In genomic region chr5:68252671-68253070, GRCm38 (mm10) we compare ENCODE assay signal across 8 mouse cellular contexts.
A peak's percentile ranks its signal among the peaks of the same experiment; 100 is the strongest.
DNase-seq lines count a peak whose midpoint lies in the region; ATAC-seq and TF ChIP-seq lines count a peak whose summit lies in the region.

No protein-coding gene starts in this region.

- no peak for TF ChIP-seq POLR2A in spleen, adult 2 months (IDR thresholded peaks at IDR 0.05; ENCODE audit: low read depth, low read length)

- intact Hi-C loops in left cerebral cortex, postnatal 25 days (cut with DNase I) = loop anchor here (2.0 kb wide), 2 partner anchors 1088 to 1268 kb away; partner anchors contain the start of gene Kctd8

- peak; percentile 23; the same call in 1 of the 2 replicates for TF ChIP-seq CTCF in spleen, adult 2 months (IDR thresholded peaks at IDR 0.05; ENCODE audit: extremely low read depth, insufficient read depth, insufficient read length, insufficient replicate concordance)

- WGBS in spleen, adult 2 months = 20% methylated on average over 8 of the region's 8 CpGs
- 12% methylated on average over 8 of the region's 8 CpGs for WGBS in forebrain, embryonic 16.5 days

- no peaks in the 10 kb centered on the region for H3K4me1 ChIP-seq in spleen, adult 2 months (ENCODE audit: control insufficient read depth, insufficient read depth, insufficient read length)
- H3K4me1 ChIP-seq in forebrain, embryonic 16.5 days (replicated peaks; ENCODE audit: control insufficient read depth, insufficient read depth, low read length) = no peaks in the 10 kb centered on the region

- H3K4me3 ChIP-seq in spleen, adult 2 months (ENCODE audit: extremely low read depth, insufficient read depth, insufficient read length) = no peak overlapping the region
- H3K4me3 ChIP-seq in forebrain, embryonic 16.5 days (replicated peaks; ENCODE audit: low read length) = no peak overlapping the region

- H3K27ac ChIP-seq in spleen, adult 2 months (ENCODE audit: insufficient read depth, low read length) = no peak overlapping the region
- H3K27ac ChIP-seq in forebrain, embryonic 16.5 days (ENCODE audit: low read length) = no peak overlapping the region

- no peak overlapping the region for H3K9ac ChIP-seq in forebrain, embryonic 16.5 days (replicated peaks; ENCODE audit: low read depth, low read length)

- peak; percentile 77 for ATAC-seq in forebrain, embryonic 16.5 days

- no peaks in the 10 kb centered on the region for H3K27me3 ChIP-seq in spleen, adult 2 months (ENCODE audit: control insufficient read depth, insufficient read depth, low read length)
- no peaks in the 10 kb centered on the region for H3K27me3 ChIP-seq in forebrain, embryonic 16.5 days (replicated peaks; ENCODE audit: control insufficient read depth, insufficient read depth, low read length)

- H3K36me3 ChIP-seq in spleen, adult 2 months (ENCODE audit: control insufficient read depth, insufficient read depth, low read length) = no peaks in the 10 kb centered on the region
- no peaks in the 10 kb centered on the region for H3K36me3 ChIP-seq in forebrain, embryonic 16.5 days (ENCODE audit: control insufficient read depth, insufficient read depth)

- peak in 1 of 2 experiments; percentile 1 for DNase-seq in spleen, adult 2 months (ENCODE audit: low read depth in 1 of 2, low spot score in 2 of 2)
- no peak for DNase-seq in spleen, adult 12 weeks (ENCODE audit: low spot score)
- DNase-seq in cerebellum, adult 11-12 months = peak; percentile 69
- peak; percentile 57 for DNase-seq in kidney, adult 18-20 months
- peak; percentile 68 to 75 for DNase-seq in left cerebral cortex, postnatal 25 days (ENCODE audit: low spot score in 2 of 2)
- peak; percentile 49 for DNase-seq in neural tube, embryonic 10.5 days (ENCODE audit: extremely low spot score, low spot score)
- no peak for DNase-seq in natural killer cell, adult 2 months (ENCODE audit: low spot score in 2 of 2)

- no peak overlapping the region for H3K4me2 ChIP-seq in forebrain, embryonic 16.5 days (ENCODE audit: low read length)

- H3K9me3 ChIP-seq in forebrain, embryonic 16.5 days (ENCODE audit: control insufficient read depth, low read length) = no peaks in the 10 kb centered on the region

Comparison
In these comparisons a context has a peak if more than half of its experiments do, and no peak if none do; other contexts are left out.
1. DNase-seq: peak in cerebellum, adult 11-12 months (single experiment), kidney, adult 18-20 months (single experiment), left cerebral cortex, postnatal 25 days (2 of 2) and neural tube, embryonic 10.5 days (single experiment); none in spleen, adult 12 weeks (single experiment) and natural killer cell, adult 2 months (0 of 2).